Mouse (Mus musculus) layer of hippocampus, postnatal 14 days (tissue): ENCODE results near the gene Pax9. TPM values are rescaled to one million over a fixed set of nuclear protein-coding genes. Genes with fewer than 3 reads are reported as not detected.

Source experiments
- DNase-seq, 2 experiments: peaks; one replicate each; pipeline ENCODE4 v3.0.0; 2021 to 2022; ENCODE audit warnings: low spot score in 2 of 2, mixed read lengths in 1 of 2
- total RNA-seq, 2 experiments: library from RNA; stranded (reverse); gene quantifications; 2 replicates each; pipeline ENCODE4 v1.2.3; 2021

Pax9 gene
- total RNA-seq, 2 experiments from 2014 or later: not detected

DNA sequence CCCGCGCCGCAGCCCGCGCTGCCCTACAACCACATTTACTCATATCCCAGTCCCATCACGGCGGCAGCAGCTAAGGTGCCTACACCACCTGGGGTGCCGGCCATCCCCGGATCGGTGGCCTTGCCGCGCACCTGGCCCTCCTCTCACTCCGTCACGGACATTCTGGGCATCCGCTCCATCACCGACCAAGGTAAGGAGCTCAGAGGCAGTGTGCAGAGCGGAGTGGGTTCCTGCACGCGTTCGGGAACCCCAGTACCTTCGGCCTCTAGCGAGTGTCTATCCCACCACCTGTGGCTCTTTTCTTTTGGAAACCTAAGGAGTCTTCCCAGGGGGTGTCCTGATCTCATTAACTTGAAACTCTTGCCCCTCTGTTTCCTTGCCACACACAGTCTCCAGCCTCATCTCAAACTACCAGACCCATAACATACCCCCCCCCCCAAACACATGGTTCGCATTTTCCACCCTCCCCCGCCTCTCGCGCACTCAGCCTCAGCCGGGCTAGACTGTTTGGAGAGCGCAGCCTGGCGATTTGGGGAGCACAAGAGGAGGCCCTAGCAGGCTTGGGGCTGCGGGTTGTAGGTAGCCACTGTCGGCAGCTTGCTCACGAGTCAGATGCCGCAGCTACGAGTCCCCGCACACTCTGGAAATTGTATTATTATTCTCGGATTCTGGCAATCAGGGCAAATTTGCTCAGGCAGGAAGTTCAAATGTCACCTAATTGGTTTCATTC lies 5.6 kb downstream of the Pax9 start:
- no peak for DNase-seq

GRCm38 (mm10) chr12:56697785-56698184 lies 6.2 kb downstream of the Pax9 start:
- no peak for DNase-seq

- DNase-seq: no peak
Measured at GRCm38 (mm10) chr12:56698191-56698980, 6.8 kb downstream of the Pax9 start.

- DNase-seq: no peak
Measured at GRCm38 (mm10) chr12:56699351-56699750, 7.8 kb downstream of the Pax9 start.

DNA sequence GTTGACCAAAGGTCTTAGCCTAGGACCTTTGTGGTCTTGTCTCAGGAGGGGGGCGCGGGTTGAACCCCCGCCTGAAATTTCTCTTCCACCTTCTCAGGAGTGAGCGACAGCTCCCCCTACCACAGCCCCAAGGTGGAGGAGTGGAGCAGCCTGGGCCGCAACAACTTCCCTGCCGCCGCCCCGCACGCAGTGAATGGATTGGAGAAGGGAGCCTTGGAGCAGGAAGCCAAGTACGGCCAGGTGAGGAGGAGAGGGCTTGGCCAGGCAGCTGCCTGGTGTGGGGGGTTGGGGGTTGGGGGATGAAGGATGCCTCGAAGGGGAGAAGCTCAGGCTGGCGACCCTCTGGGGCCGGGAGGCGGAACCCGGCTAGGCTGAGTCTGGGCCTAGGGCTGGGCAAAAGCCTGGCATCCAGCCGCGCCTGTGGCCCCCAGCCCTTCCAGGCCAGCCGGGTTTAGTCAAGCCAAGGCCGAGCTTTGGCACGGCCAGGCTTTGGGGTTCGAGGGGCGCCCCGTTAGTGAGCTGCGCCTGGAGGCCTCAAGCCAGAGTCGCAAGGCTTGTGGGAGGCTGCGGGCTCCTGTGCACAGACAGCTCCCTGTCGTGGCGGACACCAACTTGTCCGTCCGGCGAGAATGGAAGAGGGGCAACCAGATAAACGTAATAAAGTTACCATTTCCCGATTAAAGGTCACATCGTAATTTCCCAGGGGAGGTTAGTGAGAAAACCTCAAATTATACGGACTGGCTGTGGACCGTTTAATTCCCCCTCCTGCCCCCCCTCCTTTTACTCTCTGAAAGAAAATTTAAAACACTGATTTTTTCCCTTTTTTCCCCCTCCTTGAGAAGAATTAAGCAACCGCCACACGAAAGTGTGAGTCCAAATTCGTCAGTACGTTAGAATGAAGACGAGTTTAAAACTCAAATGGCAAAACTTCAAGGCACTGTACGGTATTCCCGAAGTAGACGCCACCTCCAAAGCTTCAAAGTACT lies 8.6 kb downstream of the Pax9 start:
- no peak for DNase-seq

GRCm38 (mm10) chr12:56701004-56701403 lies 9.4 kb downstream of the Pax9 start:
- DNase-seq: no peak

- DNase-seq: no peak
Measured at GRCm38 (mm10) chr12:56717971-56718706, 26.6 kb downstream of the Pax9 start.

GRCm38 (mm10) chr12:56718707-56719051 lies 27.1 kb downstream of the Pax9 start:
- no peak for DNase-seq

- no peak for DNase-seq
Measured at GRCm38 (mm10) chr12:56727631-56728030, 36.1 kb downstream of the Pax9 start.

- DNase-seq: no peak
Measured at GRCm38 (mm10) chr12:56737104-56737503, 45.5 kb downstream of the Pax9 start.

Other genes with a start within 250 kb of the Pax9 start
- gene Nkx2-1, start 154.9 kb upstream of the Pax9 start, total RNA-seq: under 1 TPM; 0.62 to 0.76 TPM
- gene Nkx2-9, start 78.5 kb upstream of the Pax9 start, total RNA-seq: not detected